Mouse (Mus musculus): Measurements from ENCODE around the gene Nop58. TPM values are rescaled to one million over a fixed set of nuclear protein-coding genes. Genes with fewer than 3 reads are reported as not detected.

Nop58 gene
- total RNA-seq (2023) = 10 to 100 TPM; 43.5 to 44.1 TPM

GRCm38 (mm10) chr1:59684819-59685755, at the start of gene Nop58:
Nop58 (plus strand) TSS chr1:59684971.

DNA sequence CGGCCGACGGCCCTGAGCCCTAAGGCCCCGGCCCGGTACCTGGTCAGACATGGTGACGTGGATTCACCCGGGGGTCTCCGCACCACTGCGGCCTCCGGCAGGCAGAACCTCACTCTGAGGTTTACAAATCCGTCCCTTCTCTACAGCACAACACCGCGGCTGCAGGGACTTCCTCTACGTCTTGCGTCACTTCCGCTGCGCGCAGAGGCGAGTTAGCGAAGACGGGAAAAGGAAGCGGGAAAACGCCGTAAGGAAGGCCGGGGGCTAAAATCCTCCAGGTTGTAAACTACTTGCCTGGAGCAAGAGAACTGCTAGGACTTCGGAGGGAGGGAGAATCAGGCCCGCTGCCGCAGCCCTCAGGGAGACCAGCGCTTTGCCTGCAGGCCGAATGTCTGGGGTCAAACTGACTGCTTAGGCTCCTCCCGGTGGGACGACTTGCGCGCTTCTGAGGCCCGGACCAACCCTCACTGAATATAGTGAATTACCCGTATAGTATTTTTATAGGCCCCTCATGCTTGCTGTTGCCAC, 14.1 kb upstream of the Nop58 start, which contains the start of gene Sumo1:
TSS of gene Sumo1 (minus strand) at position 194 of the 528 bp plus-strand sequence.

GRCm38 (mm10) chr1:59763164-59763768, 78.5 kb downstream of the Nop58 start, which contains the start of gene Bmpr2:
Bmpr2 (plus strand) TSS chr1:59763400.

Other genes with a start within 250 kb of the Nop58 start
- gene Fzd7, start 202.5 kb upstream of the Nop58 start, total RNA-seq (2023) = 10 to 100 TPM; 20.2 to 23.1 TPM
- gene Gm973, start 168.7 kb upstream of the Nop58 start, total RNA-seq (2023) = 1 to 10 TPM; 1.1 TPM
- gene Sumo1, start 14.1 kb upstream of the Nop58 start, total RNA-seq (2023) = 10 to 100 TPM; 73.1 to 88.4 TPM
- 10 to 100 TPM; 49.8 to 50.2 TPM for gene Bmpr2, start 78.4 kb downstream of the Nop58 start, total RNA-seq (2023)
- 10 to 100 TPM; 84.0 to 89.1 TPM for gene Fam117b, start 228.0 kb downstream of the Nop58 start, total RNA-seq (2023)

Data from monocyte, adult 59 days (primary cell).